Comparison of ENCODE assay signal across 20 mouse cellular contexts in genomic region chr9:26695178-26695577, GRCm38 (mm10). TPM values are rescaled to one million over a fixed set of nuclear protein-coding genes. Genes with fewer than 3 reads are reported as not detected.
"Had no signal": no experiment of that assay in that cellular context is flagged by ENCODE, and none has a peak within 500 bp of the region (broad histone marks: within the 10 kb centered on the region; RNA-seq: fewer than 3 reads in every experiment).

No protein-coding gene starts in this region.

- DNase-seq: kidney, adult 9 months; kidney, postnatal 36 days; lung, embryonic 14.5 days; lung, postnatal 10 days; lung, postnatal 4 days; midbrain, embryonic 14.5 days; retina, postnatal 1 day; thymus, postnatal 36 days had no signal

- H3K4me1 ChIP-seq: limb, embryonic 10.5 days; liver, embryonic 12.5 days; midbrain, embryonic 10.5 days; neural tube, embryonic 12.5 days had no signal

- H3K27ac ChIP-seq: kidney, postnatal 0 days; limb, embryonic 10.5 days; liver, embryonic 12.5 days; midbrain, embryonic 10.5 days; neural tube, embryonic 12.5 days had no signal

- H3K4me3 ChIP-seq: limb, embryonic 10.5 days; liver, embryonic 12.5 days; midbrain, embryonic 10.5 days; neural tube, embryonic 12.5 days had no signal

RNA-seq across cellular contexts. Expression of gene B3gat1, which starts 38.4 kb away (rescaled TPM):
- total RNA-seq: megakaryocyte, adult 5-6 weeks; monocyte, adult 5-6 weeks; neutrophil, adult 5-6 weeks had no signal
- polyA plus RNA-seq: inflammation-experienced regulatory T-cells, adult 6 months; liver, embryonic 12.5 days; liver, embryonic 16.5 days; small intestine, adult 2 months; thymus, postnatal 0 days had no signal
